Mouse (Mus musculus) thymus, postnatal 0 days (tissue): ENCODE measurements at regions not wholly inside any gene's neighbourhood (a gene's known extent, or its start where the extent isn't known, plus 50 kb on each side); places are given as distances from the start of the nearest gene placed in this dataset. TPM values are rescaled to one million over a fixed set of nuclear protein-coding genes. Genes with fewer than 3 reads are reported as not detected.

Experiments
- DNase-seq: peaks from one replicate; pipeline ENCODE4 v3.0.0-alpha.2; 2015; ENCODE audit warnings: low spot score
- microRNA-seq: library from miRNA; unstranded; fragments of <30 nt; microRNA quantifications from one replicate; pipeline ENCODE4, GENCODE M21; 2016; ENCODE audit warnings: borderline number of aligned reads

- no peak for DNase-seq
Measured at GRCm38 (mm10) chr5:50126177-50126576, 67.4 kb upstream of the Adgra3 start.

- no peak for DNase-seq
Measured at GRCm38 (mm10) chr5:50125676-50126075, 66.9 kb upstream of the Adgra3 start.

- DNase-seq, result no peak
Measured at GRCm38 (mm10) chr5:50122829-50123241, 64.0 kb upstream of the Adgra3 start.

GRCm38 (mm10) chr5:50119860-50120259, 61.1 kb upstream of the Adgra3 start:
- DNase-seq, result no peak

Small RNA genes lying in the stretch of these regions (microRNA-seq; reads per million reads assigned to microRNA genes)
- gene Mir8117, result not detected
